Mouse (Mus musculus): ENCODE data around the gene Nfic. TPM values are rescaled to one million over a fixed set of nuclear protein-coding genes. Genes with fewer than 3 reads are reported as not detected.
"Not testable (repeated sequence)": the region's sequence is repeated elsewhere in the genome, so short reads cannot be mapped to it uniquely, and the experiment has no call there.

Gene Nfic
- polyA plus RNA-seq, 1 experiment from 2014 or later, result 21.1 TPM

- no peak overlapping the region for H3K4me2 ChIP-seq (ENCODE audit: low read depth, low read length)
- H3K4me1 ChIP-seq (ENCODE audit: insufficient read depth), result no peaks in the 10 kb centered on the region
- 7% methylated on average over 36 of the region's 36 CpGs for WGBS (ENCODE audit: insufficient replicate concordance)
- H3K9me3 ChIP-seq (ENCODE audit: low read length), result no peaks in the 10 kb centered on the region
- ATAC-seq (no peak), DNase-seq (peak; percentile 13)
- peaks cover 55% of the 10 kb centered on the region for H3K27me3 ChIP-seq (ENCODE audit: insufficient read depth, low read length)
- no peak overlapping the region for H3K9ac ChIP-seq (replicated peaks)
- no peak overlapping the region for H3K4me3 ChIP-seq (ENCODE audit: low read depth, low read length)
- H3K27ac ChIP-seq (ENCODE audit: low read depth), result no peak overlapping the region
- H3K36me3 ChIP-seq (replicated peaks; ENCODE audit: insufficient read depth, low read length), result no peaks in the 10 kb centered on the region
- TF ChIP-seq CTCF (IDR thresholded peaks at IDR 0.05; ENCODE audit: low read depth) (no peak), EP300 (IDR thresholded peaks at IDR 0.05; ENCODE audit: low read depth) (no peak)
These were observed 3.0 kb downstream of the Nfic start for GRCm38 (mm10) chr10:81452237-81452946.

GRCm38 (mm10) chr10:81451365-81451745 is 4.1 kb downstream of the Nfic start:
- H3K4me1 ChIP-seq (ENCODE audit: insufficient read depth), result no peaks in the 10 kb centered on the region
- DNase-seq (no peak), ATAC-seq (no peak)
- H3K36me3 ChIP-seq (replicated peaks; ENCODE audit: insufficient read depth, low read length), result no peaks in the 10 kb centered on the region
- peaks cover 50% of the 10 kb centered on the region for H3K27me3 ChIP-seq (ENCODE audit: insufficient read depth, low read length)
- H3K4me3 ChIP-seq (ENCODE audit: low read depth, low read length), result no peak overlapping the region
- no peaks in the 10 kb centered on the region for H3K9me3 ChIP-seq (ENCODE audit: low read length)
- no peak overlapping the region for H3K9ac ChIP-seq (replicated peaks)
- H3K4me2 ChIP-seq (ENCODE audit: low read depth, low read length), result no peak overlapping the region
- no peak overlapping the region for H3K27ac ChIP-seq (ENCODE audit: low read depth)
- 38% methylated on average over 6 of the region's 6 CpGs for WGBS (ENCODE audit: insufficient replicate concordance)
- TF ChIP-seq CTCF (IDR thresholded peaks at IDR 0.05; ENCODE audit: low read depth), result no peak
- no peak for TF ChIP-seq EP300 (IDR thresholded peaks at IDR 0.05; ENCODE audit: low read depth)

GRCm38 (mm10) chr10:81450641-81451364 is 4.6 kb downstream of the Nfic start:
- TF ChIP-seq EP300 (IDR thresholded peaks at IDR 0.05; ENCODE audit: low read depth), result no peak
- no peak for TF ChIP-seq CTCF (IDR thresholded peaks at IDR 0.05; ENCODE audit: low read depth)
- no peak overlapping the region for H3K9ac ChIP-seq (replicated peaks)
- DNase-seq (no peak), ATAC-seq (no peak)
- H3K4me1 ChIP-seq (ENCODE audit: insufficient read depth), result no peaks in the 10 kb centered on the region
- WGBS (ENCODE audit: insufficient replicate concordance), result 55% methylated on average over 9 of the region's 9 CpGs
- H3K4me2 ChIP-seq (ENCODE audit: low read depth, low read length), result no peak overlapping the region
- peaks cover 50% of the 10 kb centered on the region for H3K27me3 ChIP-seq (ENCODE audit: insufficient read depth, low read length)
- no peak overlapping the region for H3K27ac ChIP-seq (ENCODE audit: low read depth)
- H3K4me3 ChIP-seq (ENCODE audit: low read depth, low read length), result no peak overlapping the region
- no peaks in the 10 kb centered on the region for H3K9me3 ChIP-seq (ENCODE audit: low read length)
- no peaks in the 10 kb centered on the region for H3K36me3 ChIP-seq (replicated peaks; ENCODE audit: insufficient read depth, low read length)

GRCm38 (mm10) chr10:81450140-81450539 is 5.3 kb downstream of the Nfic start:
- no peak for TF ChIP-seq EP300 (IDR thresholded peaks at IDR 0.05; ENCODE audit: low read depth)
- peak; percentile 99 for TF ChIP-seq CTCF (IDR thresholded peaks at IDR 0.05; ENCODE audit: low read depth)
- H3K4me2 ChIP-seq (ENCODE audit: low read depth, low read length), result no peak overlapping the region
- peak; percentile 79 for ATAC-seq
- H3K9ac ChIP-seq (replicated peaks), result no peak overlapping the region
- peak; percentile 90 for DNase-seq
- H3K27ac ChIP-seq (ENCODE audit: low read depth), result no peak overlapping the region
- H3K27me3 ChIP-seq (ENCODE audit: insufficient read depth, low read length), result peaks cover 43% of the 10 kb centered on the region
- no peaks in the 10 kb centered on the region for H3K9me3 ChIP-seq (ENCODE audit: low read length)
- no peak overlapping the region for H3K4me3 ChIP-seq (ENCODE audit: low read depth, low read length)
- WGBS (ENCODE audit: insufficient replicate concordance), result 2% methylated on average over 7 of the region's 7 CpGs
- no peaks in the 10 kb centered on the region for H3K4me1 ChIP-seq (ENCODE audit: insufficient read depth)
- no peaks in the 10 kb centered on the region for H3K36me3 ChIP-seq (replicated peaks; ENCODE audit: insufficient read depth, low read length)

GRCm38 (mm10) chr10:81445516-81445915 is 9.9 kb downstream of the Nfic start:
- H3K9ac ChIP-seq (replicated peaks); DNase-seq; H3K36me3 ChIP-seq (replicated peaks; ENCODE audit: insufficient read depth, low read length); H3K4me1 ChIP-seq (ENCODE audit: insufficient read depth); H3K9me3 ChIP-seq (ENCODE audit: low read length); ATAC-seq; H3K4me2 ChIP-seq (ENCODE audit: low read depth, low read length); H3K27me3 ChIP-seq (ENCODE audit: insufficient read depth, low read length); H3K4me3 ChIP-seq (ENCODE audit: low read depth, low read length); H3K27ac ChIP-seq (ENCODE audit: low read depth): not testable (repeated sequence)
- WGBS (ENCODE audit: insufficient replicate concordance), result 29% methylated on average over 2 of the region's 2 CpGs
- TF ChIP-seq CTCF (IDR thresholded peaks at IDR 0.05; ENCODE audit: low read depth), result peak; percentile 39

- Histone ChIP-seq H3K4me2 (ENCODE audit: low read depth, low read length) (no peak overlapping the region), H3K36me3 (replicated peaks; ENCODE audit: insufficient read depth, low read length) (no peaks in the 10 kb centered on the region), H3K4me3 (ENCODE audit: low read depth, low read length) (no peak overlapping the region), H3K9me3 (ENCODE audit: low read length) (no peaks in the 10 kb centered on the region), H3K27me3 (ENCODE audit: insufficient read depth, low read length) (no peaks in the 10 kb centered on the region; the same call in 1 of the 2 replicates), H3K9ac (replicated peaks) (no peak overlapping the region), H3K27ac (ENCODE audit: low read depth) (no peak overlapping the region), H3K4me1 (ENCODE audit: insufficient read depth) (no peaks in the 10 kb centered on the region)
- ATAC-seq (no peak), DNase-seq (no peak)
- no peak for TF ChIP-seq EP300 (IDR thresholded peaks at IDR 0.05; ENCODE audit: low read depth)
- peak; percentile 58 for TF ChIP-seq CTCF (IDR thresholded peaks at IDR 0.05; ENCODE audit: low read depth)
These were observed 14.4 kb downstream of the Nfic start for GRCm38 (mm10) chr10:81441019-81441418.

All from liver, postnatal 0 days (tissue).